9 mouse cellular contexts compared by ENCODE assay signal in genomic region chr6:16668004-16668403, GRCm38 (mm10).
DNase-seq lines count a peak whose midpoint lies in the region; ATAC-seq and TF ChIP-seq lines count a peak whose summit lies in the region.
"Had no signal": no experiment of that assay in that cellular context is flagged by ENCODE, and none has a peak within 500 bp of the region (broad histone marks: within the 10 kb centered on the region; RNA-seq: fewer than 3 reads in every experiment).

No protein-coding gene starts in this region.

- no peak overlapping the region for H3K9ac ChIP-seq in embryonic facial prominence, embryonic 14.5 days (ENCODE audit: low read depth, low read length)
- no peak overlapping the region for H3K9ac ChIP-seq in neural tube, embryonic 14.5 days (replicated peaks; ENCODE audit: low read depth, low read length)

- no peak overlapping the region for H3K27ac ChIP-seq in left cerebral cortex, adult 2 months
- H3K27ac ChIP-seq in embryonic facial prominence, embryonic 14.5 days (replicated peaks; ENCODE audit: low read depth, low read length): no peak overlapping the region
- H3K27ac ChIP-seq in neural tube, embryonic 14.5 days (ENCODE audit: low read depth, low read length): no peak overlapping the region
- no peak overlapping the region for H3K27ac ChIP-seq in heart, embryonic 10.5 days

- no peaks in the 10 kb centered on the region for H3K36me3 ChIP-seq in embryonic facial prominence, embryonic 14.5 days (ENCODE audit: control insufficient read depth, insufficient read depth, low read length)
- no peaks in the 10 kb centered on the region for H3K36me3 ChIP-seq in neural tube, embryonic 14.5 days (ENCODE audit: control insufficient read depth, insufficient read depth, low read length)
- no peaks in the 10 kb centered on the region for H3K36me3 ChIP-seq in heart, embryonic 10.5 days

- H3K27me3 ChIP-seq in embryonic facial prominence, embryonic 14.5 days (replicated peaks; ENCODE audit: control insufficient read depth, insufficient read depth, low read length): no peaks in the 10 kb centered on the region
- H3K27me3 ChIP-seq in neural tube, embryonic 14.5 days (ENCODE audit: control insufficient read depth, insufficient read depth, low read length): no peaks in the 10 kb centered on the region
- no peaks in the 10 kb centered on the region for H3K27me3 ChIP-seq in heart, embryonic 10.5 days (ENCODE audit: insufficient read depth, poor library complexity, severe bottlenecking)

- intact Hi-C loops in left cerebral cortex, postnatal 4 days (cut with DNase I): no loop called here
- intact Hi-C loops in left cerebral cortex, adult 2 months (cut with DNase I): no loop called here

- ATAC-seq in embryonic facial prominence, embryonic 14.5 days (ENCODE audit: low read depth): 0 out of 2 replicates have a peak, but pooled peaks have one; percentile 57
- peak; percentile 82; the same call in 1 of the 2 replicates for ATAC-seq in neural tube, embryonic 14.5 days (ENCODE audit: low read depth)

- H3K4me3 ChIP-seq in left cerebral cortex, adult 2 months: no peak overlapping the region
- no peak overlapping the region for H3K4me3 ChIP-seq in embryonic facial prominence, embryonic 14.5 days (ENCODE audit: low read depth, low read length)
- H3K4me3 ChIP-seq in neural tube, embryonic 14.5 days (ENCODE audit: low read depth, low read length): no peak overlapping the region
- no peak overlapping the region for H3K4me3 ChIP-seq in heart, embryonic 10.5 days

- 1% methylated on average over 2 of the region's 2 CpGs for WGBS in embryonic facial prominence, embryonic 14.5 days
- WGBS in neural tube, embryonic 14.5 days: 0% methylated on average over 2 of the region's 2 CpGs
- WGBS in heart, embryonic 10.5 days: 3% methylated on average over 2 of the region's 2 CpGs

- DNase-seq in left cerebral cortex, postnatal 4 days: peak; percentile 21
- no peak for DNase-seq in left cerebral cortex, adult 2 months (ENCODE audit: extremely low spot score in 1 of 2, low spot score in 2 of 2)
- DNase-seq in embryonic facial prominence, embryonic 14.5 days (ENCODE audit: low spot score): peak; percentile 46
- peak; percentile 9 for DNase-seq in kidney, postnatal 10 days
- DNase-seq in testis, postnatal 10 days (ENCODE audit: low spot score): no peak
- DNase-seq in heart, embryonic 10.5 days (ENCODE audit: low spot score): no peak
- DNase-seq in gastrocnemius, postnatal 4 days (ENCODE audit: low spot score in 2 of 2): no peak
- DNase-seq: lung, postnatal 14 days had no signal

- H3K4me1 ChIP-seq in embryonic facial prominence, embryonic 14.5 days (ENCODE audit: control insufficient read depth, insufficient read depth, low read length): no peaks in the 10 kb centered on the region
- H3K4me1 ChIP-seq in neural tube, embryonic 14.5 days (ENCODE audit: control insufficient read depth, insufficient read depth, low read length): no peaks in the 10 kb centered on the region
- no peaks in the 10 kb centered on the region for H3K4me1 ChIP-seq in heart, embryonic 10.5 days

- no peak; the same call in none of the 2 replicates for TF ChIP-seq CTCF in left cerebral cortex, adult 2 months (IDR thresholded peaks at IDR 0.05)

- no peak overlapping the region for H3K4me2 ChIP-seq in embryonic facial prominence, embryonic 14.5 days (ENCODE audit: low read depth, low read length)
- H3K4me2 ChIP-seq in neural tube, embryonic 14.5 days (ENCODE audit: low read depth, low read length): no peak overlapping the region

- H3K9me3 ChIP-seq in embryonic facial prominence, embryonic 14.5 days (ENCODE audit: control insufficient read depth, low read length): peaks cover 8% of the 10 kb centered on the region; the same call in 1 of the 2 replicates
- no peaks in the 10 kb centered on the region for H3K9me3 ChIP-seq in neural tube, embryonic 14.5 days (ENCODE audit: control insufficient read depth, low read length)
- no peaks in the 10 kb centered on the region for H3K9me3 ChIP-seq in heart, embryonic 10.5 days

Comparison
In these comparisons a context has a peak if more than half of its experiments do, and no peak if none do; other contexts are left out.
1. DNase-seq: peak in left cerebral cortex, postnatal 4 days (single experiment), embryonic facial prominence, embryonic 14.5 days (single experiment) and kidney, postnatal 10 days (single experiment); none in left cerebral cortex, adult 2 months (0 of 2), testis, postnatal 10 days (single experiment), heart, embryonic 10.5 days (single experiment) and gastrocnemius, postnatal 4 days (0 of 2).